Mouse (Mus musculus) lung, adult 2 months (tissue): ENCODE data around the gene Gstp1.

Source experiments
- CTCF ChIP-seq: fragments of 200-500 bp; IDR thresholded peaks from 2 replicates; pipeline ENCODE4 v1.5.1; 2011; ENCODE audit warnings: mild to moderate bottlenecking, low read length, control low read depth; ENCODE audit not compliant: insufficient read depth
- POLR2A ChIP-seq: fragments of 200-500 bp; IDR thresholded peaks from 2 replicates; pipeline ENCODE4 v1.6.1; 2011; ENCODE audit warnings: low read depth, mild to moderate bottlenecking, control low read depth, low read length, borderline replicate concordance; ENCODE audit errors: extremely low read depth

- TF ChIP-seq POLR2A (no peak), CTCF (no peak)
Measured at GRCm38 (mm10) chr19:3992416-3992815, 45.4 kb downstream of the Gstp1 start, which contains the start of gene Tbx10.
